Mouse (Mus musculus): ENCODE results near the gene Gm42688.

DNA sequence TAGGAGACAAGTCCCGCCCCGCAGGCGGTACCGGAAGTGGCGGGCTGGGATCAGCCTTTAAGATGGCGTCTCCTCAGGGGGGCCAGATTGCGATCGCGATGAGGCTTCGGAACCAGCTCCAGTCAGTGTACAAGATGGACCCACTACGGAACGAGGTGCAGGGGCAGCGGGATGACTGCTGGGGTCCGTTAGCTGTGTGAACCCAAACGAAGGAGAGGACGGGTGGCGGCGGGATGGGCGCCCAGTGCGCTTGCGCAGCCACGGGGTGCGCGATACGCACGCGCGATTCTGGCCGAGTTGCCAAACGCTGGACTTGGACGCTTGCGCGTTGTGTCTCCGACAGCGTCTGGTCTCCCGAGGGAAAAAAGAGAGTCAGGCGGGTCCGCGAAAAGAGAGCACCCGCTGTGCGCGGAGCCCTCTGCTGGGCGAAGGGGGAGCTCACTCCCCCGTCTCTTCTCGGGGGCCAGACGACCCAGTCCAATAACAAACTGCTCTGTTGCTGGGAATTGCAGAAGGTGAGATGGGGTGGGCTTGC lies 23.0 kb upstream of the Gm42688 start:
- TF ChIP-seq POLR2A (IDR thresholded peaks at IDR 0.05; ENCODE audit: low read depth, low read length) (peak; percentile 32), CTCF (conservative IDR thresholded peaks at IDR 0.05; ENCODE audit: insufficient read depth, insufficient read length, low read depth, low read length) (peak; percentile 48; the same call in 1 of the 2 replicates)
